Mouse (Mus musculus): ENCODE measurements around the gene Tmem88b. TPM values are rescaled to one million over a fixed set of nuclear protein-coding genes. Genes with fewer than 3 reads are reported as not detected.

The Tmem88b gene
- total RNA-seq, 2 experiments from 2014 or later, result 0.75 to 0.84 TPM

GRCm38 (mm10) chr4:155735788-155736187 is 49.9 kb downstream of the Tmem88b start:
- DNase-seq (ENCODE audit: low spot score), result no peak

DNA sequence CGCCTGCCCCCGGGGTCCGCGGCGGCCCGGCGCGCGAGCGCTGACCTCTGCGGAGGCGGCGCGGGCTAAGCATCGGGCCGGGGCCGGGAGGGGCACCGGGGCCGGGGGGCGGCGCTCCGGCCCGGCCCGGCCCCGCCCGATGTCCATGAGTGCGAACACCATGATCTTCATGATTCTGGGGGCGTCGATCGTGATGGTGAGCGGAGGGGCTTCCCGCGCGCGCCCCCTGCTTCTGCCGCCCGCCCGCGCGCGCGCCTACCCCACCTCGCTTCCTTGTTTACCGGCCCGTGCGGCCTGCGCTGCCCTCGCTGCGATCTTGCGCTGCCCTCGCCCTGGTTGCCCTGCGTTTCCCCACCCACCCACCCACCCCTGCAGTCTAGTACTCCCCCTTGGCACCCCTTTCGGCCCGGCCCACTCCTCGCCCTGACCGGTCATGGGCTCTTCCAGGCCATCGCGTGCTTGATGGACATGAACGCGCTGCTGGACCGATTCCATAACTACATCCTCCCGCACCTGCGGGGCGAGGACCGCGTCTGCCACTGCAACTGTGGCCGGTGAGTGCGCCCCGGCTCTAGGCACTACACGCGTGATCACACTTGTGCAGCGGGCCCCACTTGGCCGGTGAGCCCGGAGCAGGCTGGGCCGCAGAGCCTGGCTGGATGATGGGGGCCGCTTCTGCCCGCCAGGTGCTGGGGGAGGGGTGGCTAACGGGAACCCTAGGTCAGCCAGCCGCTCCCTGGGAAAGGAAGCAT is 50.5 kb downstream of the Tmem88b start:
- intact Hi-C loops (cut with DNase I), result no loop called here

More at GRCm38 (mm10) chr4:155735788-155736187, 49.9 kb downstream of the Tmem88b start:
- intact Hi-C loops (cut with DNase I), result no loop called here

GRCm38 (mm10) chr4:155734350-155734941 is 51.2 kb downstream of the Tmem88b start, which contains the start of gene Tmem240:
Tmem240 (plus strand) TSS chr4:155734800.
- peak; percentile 89 for DNase-seq (ENCODE audit: low spot score)
- intact Hi-C loops (cut with DNase I), result no loop called here

More for the DNA sequence above, 50.5 kb downstream of the Tmem88b start:
- peak; percentile 23 for DNase-seq (ENCODE audit: low spot score)

DNA sequence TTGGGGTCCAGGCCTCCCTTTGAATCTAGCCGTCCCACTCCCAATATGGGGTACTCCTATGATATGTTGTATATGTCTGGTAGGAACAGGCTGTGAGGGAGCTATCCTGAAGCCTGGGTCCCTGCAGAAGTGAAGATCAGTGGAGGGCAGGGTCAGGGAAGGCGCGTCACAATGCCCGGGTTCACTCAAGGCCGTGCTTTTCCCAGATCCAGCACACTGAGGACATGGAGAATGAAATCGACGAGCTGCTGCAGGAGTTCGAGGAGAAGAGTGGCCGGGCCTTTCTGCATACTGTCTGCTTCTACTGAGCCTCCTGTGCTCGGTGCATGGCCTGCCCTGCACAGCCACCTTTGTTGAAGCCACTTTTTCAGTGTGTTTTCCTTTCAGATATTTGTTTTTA is 52.4 kb downstream of the Tmem88b start:
- DNase-seq (ENCODE audit: low spot score), result no peak
- intact Hi-C loops (cut with DNase I), result no loop called here

Small RNA genes within 50 kb of the gene (microRNA-seq; reads per million reads assigned to microRNA genes)
- gene Gm27743, result not detected

Other genes with a start within 250 kb of the Tmem88b start
- gene Nadk, start 223.5 kb downstream of the Tmem88b start, total RNA-seq (2021), result 10 to 100 TPM; 36.6 to 37.3 TPM
- 1 to 10 TPM; 7.8 to 7.9 TPM for gene Slc35e2, start 184.5 kb downstream of the Tmem88b start, total RNA-seq (2021)
- 10 to 100 TPM; 29.2 to 30.3 TPM for gene Cdk11b, start 161.0 kb downstream of the Tmem88b start, total RNA-seq (2021)
- gene Gm10563, start 140.5 kb downstream of the Tmem88b start, total RNA-seq (2021), result not detected
- 1 to 10 TPM; 8.5 to 8.6 TPM for gene Mmp23, start 132.5 kb downstream of the Tmem88b start, total RNA-seq (2021)
- gene Mib2, start 116.7 kb downstream of the Tmem88b start, total RNA-seq (2021), result 10 to 100 TPM; 23.0 to 28.0 TPM
- gene Fndc10, start 91.5 kb downstream of the Tmem88b start, total RNA-seq (2021), result 1 to 10 TPM; 1.2 TPM
- gene Ssu72, start 81.1 kb downstream of the Tmem88b start, total RNA-seq (2021), result 10 to 100 TPM; 41.8 to 44.6 TPM
- under 1 TPM; 0.60 to 0.87 TPM for gene Tmem240, start 51.1 kb downstream of the Tmem88b start, total RNA-seq (2021)
- gene Atad3a, start 24.8 kb downstream of the Tmem88b start, total RNA-seq (2021), result 10 to 100 TPM; 49.6 to 50.3 TPM
- 1 to 10 TPM; 7.9 to 9.4 TPM for gene Vwa1, start 11.2 kb downstream of the Tmem88b start, total RNA-seq (2021)
- not detected for gene Ankrd65, start 4.6 kb upstream of the Tmem88b start, total RNA-seq (2021)
- gene Mrpl20, start 17.0 kb upstream of the Tmem88b start, total RNA-seq (2021), result 10 to 100 TPM; 75.0 to 78.0 TPM
- gene Ccnl2, start 26.6 kb upstream of the Tmem88b start, total RNA-seq (2021), result 10 to 100 TPM; 35.6 to 37.8 TPM
- 100 to 1,000 TPM; 108 to 109 TPM for gene Aurkaip1, start 45.4 kb upstream of the Tmem88b start, total RNA-seq (2021)
- 10 to 100 TPM; 30.5 to 33.0 TPM for gene Mxra8, start 53.8 kb upstream of the Tmem88b start, total RNA-seq (2021)
- gene Dvl1, start 61.5 kb upstream of the Tmem88b start, total RNA-seq (2021), result 10 to 100 TPM; 43.3 to 44.3 TPM
- gene Tas1r3, start 77.5 kb upstream of the Tmem88b start, total RNA-seq (2021), result under 1 TPM; 0.14 to 0.26 TPM
- 10 to 100 TPM in 1 of 2 experiments, 1 to 10 TPM in 1; 8.1 to 10.5 TPM for gene Cptp, start 83.6 kb upstream of the Tmem88b start, total RNA-seq (2021)
- 10 to 100 TPM; 15.9 to 17.5 TPM for gene Ints11, start 83.7 kb upstream of the Tmem88b start, total RNA-seq (2021)
- 10 to 100 TPM; 12.8 to 13.8 TPM for gene Pusl1, start 105.9 kb upstream of the Tmem88b start, total RNA-seq (2021)
- 10 to 100 TPM; 11.7 to 18.0 TPM for gene Acap3, start 105.9 kb upstream of the Tmem88b start, total RNA-seq (2021)
- gene Ube2j2, start 158.0 kb upstream of the Tmem88b start, total RNA-seq (2021), result 10 to 100 TPM; 50.7 to 60.2 TPM
- gene C1qtnf12, start 176.4 kb upstream of the Tmem88b start, total RNA-seq (2021), result 10 to 100 TPM; 13.3 to 14.6 TPM
- 1 to 10 TPM; 2.4 to 2.7 TPM for gene B3galt6, start 206.8 kb upstream of the Tmem88b start, total RNA-seq (2021)
- 10 to 100 TPM; 77.3 to 81.8 TPM for gene Sdf4, start 207.0 kb upstream of the Tmem88b start, total RNA-seq (2021)
- under 1 TPM in 1 of 2 experiments, not detected in 1; 0.23 TPM for gene Tnfrsf4, start 228.0 kb upstream of the Tmem88b start, total RNA-seq (2021)
- under 1 TPM in 1 of 2 experiments, not detected in 1; 0.34 TPM for gene Tnfrsf18, start 240.3 kb upstream of the Tmem88b start, total RNA-seq (2021)